Mouse (Mus musculus) midbrain, postnatal 0 days (tissue): ENCODE results near the gene Egln2. TPM values are rescaled to one million over a fixed set of nuclear protein-coding genes. Genes with fewer than 3 reads are reported as not detected.
A peak's percentile ranks its signal among the peaks of the same experiment; 100 is the strongest.

Experiments used
- ATAC-seq: fragments of 200-750 bp; cut with Nextera tagmentation; 2 replicates; pipeline ENCODE4 v1.8.0; 2017; ENCODE audit warnings: moderate number of reproducible peaks, mild to moderate bottlenecking, moderate TSS enrichment, moderate library complexity; ENCODE audit not compliant: low FRiP score
- DNase-seq: peaks from one replicate; pipeline ENCODE4 v3.0.0-alpha.2; 2015; ENCODE audit warnings: low spot score
- H3K27ac ChIP-seq: fragments of 300-500 bp; sonication (generic); 2 replicates; pipeline ENCODE4 v1.5.1; 2014; ENCODE audit warnings: low read depth, mild to moderate bottlenecking, low read length, mixed read lengths
- H3K27me3 ChIP-seq: fragments of 300-500 bp; sonication (generic); 2 replicates; pipeline ENCODE4 v1.6.1; 2014; ENCODE audit warnings: low read length, control low read depth, mixed read lengths; ENCODE audit not compliant: insufficient read depth
- H3K36me3 ChIP-seq: fragments of 300-500 bp; sonication (generic); 2 replicates; pipeline ENCODE4 v1.6.1; 2014; ENCODE audit warnings: low read length, control low read depth, mixed read lengths; ENCODE audit not compliant: insufficient read depth
- H3K4me1 ChIP-seq: fragments of 300-500 bp; sonication (generic); 2 replicates; pipeline ENCODE4 v1.6.1; 2014; ENCODE audit warnings: mild to moderate bottlenecking, control low read depth, antibody characterized with exemption, low read length, mixed read lengths; ENCODE audit not compliant: insufficient read depth
- H3K4me2 ChIP-seq: fragments of 300-500 bp; sonication (generic); 2 replicates; pipeline ENCODE4 v1.6.1; 2014; ENCODE audit warnings: low read depth, mild to moderate bottlenecking, low read length, mixed read lengths; ENCODE audit not compliant: poor library complexity, severe bottlenecking
- H3K4me3 ChIP-seq: fragments of 300-500 bp; sonication (generic); 2 replicates; pipeline ENCODE4 v1.5.1; 2014; ENCODE audit warnings: low read depth, mild to moderate bottlenecking, low read length, moderate library complexity
- H3K9ac ChIP-seq: fragments of 300-500 bp; sonication (generic); replicated peaks from 2 replicates; pipeline ENCODE4 v1.6.1; 2014; ENCODE audit warnings: mild to moderate bottlenecking, low read length, moderate library complexity, mixed read lengths; ENCODE audit not compliant: poor library complexity, severe bottlenecking
- H3K9me3 ChIP-seq: fragments of 300-500 bp; sonication (generic); 2 replicates; pipeline ENCODE4 v1.6.1; 2016; ENCODE audit warnings: low read length, control low read depth
- CTCF ChIP-seq: IDR thresholded peaks from 2 replicates; pipeline ENCODE4 v1.5.1; 2016; ENCODE audit warnings: antibody characterized with exemption, mild to moderate bottlenecking
- WGBS: fragments of 180-500 bp; shearing (Covaris S2); extraction: QIAGEN DNeasy Blood & Tissue Kit; methylation state at CpG from one replicate; pipeline ENCODE4 v1.1.7; 2014; 5-methylcytosine and 5-hydroxymethylcytosine counted together
- polyA plus RNA-seq: library from polyadenylated mRNA; unstranded; fragments of >200 nt; fragmentation: Nextera tagmentation; extraction: Ambion mirVana; gene quantifications from 2 replicates; pipeline ENCODE4 v1.2.1, GENCODE M21; 2015
- total RNA-seq: library from RNA; depleted of rRNA; stranded (reverse); fragments of >200 nt; gene quantifications from 2 replicates; pipeline ENCODE4 v1.2.3, GENCODE M21; 2014

Gene Egln2
- total and polyA plus RNA-seq, 2 experiments from 2014 or later, result 80.7 to 116 TPM

DNA sequence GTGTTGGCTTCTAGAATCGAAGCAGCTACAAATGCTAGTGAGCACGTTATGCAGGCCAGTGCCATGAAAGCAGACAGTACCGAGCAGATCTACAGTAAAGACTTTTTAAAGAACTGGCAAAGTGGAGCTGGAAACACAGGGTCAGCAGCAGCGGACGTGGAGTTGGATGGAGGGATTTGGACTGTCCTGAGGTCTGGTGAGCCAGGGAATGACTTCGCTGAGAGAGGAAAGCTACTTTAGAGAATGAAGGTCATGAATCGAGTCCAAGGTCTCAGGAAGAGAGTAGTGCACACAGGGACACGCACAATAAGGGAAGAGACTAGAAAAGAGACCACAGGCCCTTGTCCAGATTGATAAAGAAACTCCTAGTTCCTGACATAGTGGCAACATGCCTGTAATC is 31.0 kb upstream of the Egln2 start:
- H3K36me3 ChIP-seq, result peaks cover 15% of the 10 kb centered on the region
- H3K4me2 ChIP-seq, result no peak overlapping the region
- WGBS, result 94% methylated on average over 8 of the region's 8 CpGs
- H3K9me3 ChIP-seq, result no peaks in the 10 kb centered on the region
- no peak for TF ChIP-seq CTCF
- no peaks in the 10 kb centered on the region for H3K27me3 ChIP-seq
- H3K4me1 ChIP-seq, result 0 out of 2 replicates have a peak, but pooled peaks cover 7% of the 10 kb centered on the region
- H3K4me3 ChIP-seq, result no peak overlapping the region
- no peak overlapping the region for H3K27ac ChIP-seq
- no peak overlapping the region for H3K9ac ChIP-seq
- no peak for ATAC-seq
- no peak for DNase-seq

DNA sequence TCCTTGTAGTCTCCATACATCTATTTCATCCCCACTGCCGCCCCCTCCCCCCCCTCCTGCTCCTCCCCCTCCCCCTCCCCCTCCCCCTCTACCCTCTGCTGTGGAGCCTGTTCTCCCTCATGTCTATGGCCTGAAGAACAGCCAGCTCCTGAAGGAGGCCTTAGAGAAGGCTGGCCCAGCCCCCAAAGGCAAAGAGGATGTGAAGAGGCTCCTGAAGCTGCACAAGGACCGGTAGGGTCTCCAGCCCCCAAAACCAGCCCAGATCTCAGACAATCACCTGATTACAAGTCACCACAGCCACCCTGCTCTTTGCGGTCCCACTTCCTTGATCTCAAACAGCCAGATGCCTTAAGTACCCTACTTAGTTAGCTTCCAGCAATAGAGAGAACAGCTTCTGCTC is 30.5 kb upstream of the Egln2 start:
- WGBS, result 93% methylated on average over 3 of the region's 3 CpGs

DNA sequence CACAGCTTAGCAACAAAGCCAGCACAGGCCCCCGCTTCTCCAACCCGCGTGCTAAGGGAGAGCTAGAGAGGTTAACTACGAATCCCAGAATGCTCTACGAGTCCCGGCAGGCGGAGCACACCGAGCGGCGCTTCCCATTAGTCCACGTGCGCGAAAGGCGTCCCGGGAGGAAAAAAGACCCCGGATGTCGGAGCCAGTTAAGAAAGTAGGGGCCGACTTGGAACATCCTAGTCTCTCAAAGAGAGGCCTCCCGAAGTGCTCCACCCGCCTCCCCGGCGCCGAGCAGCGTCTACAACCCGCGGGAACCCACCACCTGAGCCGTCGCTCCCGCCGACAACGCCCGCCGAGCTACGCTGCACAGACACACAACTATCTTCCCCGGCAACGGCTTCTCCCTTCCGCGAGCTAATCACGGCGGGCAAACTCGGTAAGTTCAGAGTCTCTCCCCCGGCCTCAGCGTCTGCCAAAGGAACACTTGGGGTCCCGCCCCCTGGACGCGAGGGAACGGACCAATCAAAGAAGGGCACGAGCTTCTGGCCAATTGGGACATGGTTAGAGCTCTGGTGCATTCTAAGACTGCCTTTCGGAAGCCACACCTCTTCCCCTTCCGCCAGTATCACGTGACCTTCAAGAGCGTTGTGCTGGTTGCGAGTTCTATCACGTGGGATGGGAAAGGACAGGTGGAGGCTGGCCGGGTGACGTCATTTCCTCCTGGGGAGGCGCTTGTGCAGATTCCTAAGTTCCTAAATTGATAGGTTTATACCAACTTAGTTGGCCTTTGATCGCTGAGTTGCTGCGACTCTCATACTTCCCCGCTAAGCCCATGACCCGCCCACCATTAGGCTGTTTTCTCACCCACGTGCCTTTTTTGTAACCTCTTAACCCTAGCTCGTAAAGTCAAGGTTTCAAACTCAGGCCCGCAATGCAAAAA is 29.3 kb upstream of the Egln2 start, which contains the start of the genes BC024978 and Snrpa:
Gene BC024978 (plus strand): TSS at position 101 of the 931 bp plus-strand sequence.
Gene Snrpa (minus strand): TSS at position 591 of the 931 bp plus-strand sequence.
- TF ChIP-seq CTCF, result peak; percentile 21; the same call in 1 of the 2 replicates
- Histone ChIP-seq H3K27ac (peak within 1 kb of the TSS; percentile 96), H3K4me3 (peak within 1 kb of the TSS; percentile 78), H3K27me3 (no peaks in the 10 kb centered on the region), H3K9me3 (no peaks in the 10 kb centered on the region), H3K4me1 (0 out of 2 replicates have a peak, but pooled peaks cover 7% of the 10 kb centered on the region), H3K36me3 (peaks cover 25% of the 10 kb centered on the region), H3K4me2 (peak within 1 kb of the TSS; percentile 79), H3K9ac (peak within 1 kb of the TSS; percentile 88)
- ATAC-seq, result peak; percentile 98
- peak; percentile 100 for DNase-seq
- WGBS, result under 1% methylated on average over 60 of the region's 64 CpGs

More for the DNA sequence above, 30.5 kb upstream of the Egln2 start:
- H3K27ac ChIP-seq, result no peak overlapping the region
- 0 out of 2 replicates have a peak, but pooled peaks cover 7% of the 10 kb centered on the region for H3K4me1 ChIP-seq
- ATAC-seq, result no peak
- H3K9me3 ChIP-seq, result no peaks in the 10 kb centered on the region
- no peaks in the 10 kb centered on the region for H3K27me3 ChIP-seq
- H3K9ac ChIP-seq, result no peak overlapping the region
- H3K4me2 ChIP-seq, result no peak overlapping the region; the same call in 1 of the 2 replicates
- no peak overlapping the region for H3K4me3 ChIP-seq
- no peak for TF ChIP-seq CTCF
- DNase-seq, result no peak
- peaks cover 15% of the 10 kb centered on the region for H3K36me3 ChIP-seq

DNA sequence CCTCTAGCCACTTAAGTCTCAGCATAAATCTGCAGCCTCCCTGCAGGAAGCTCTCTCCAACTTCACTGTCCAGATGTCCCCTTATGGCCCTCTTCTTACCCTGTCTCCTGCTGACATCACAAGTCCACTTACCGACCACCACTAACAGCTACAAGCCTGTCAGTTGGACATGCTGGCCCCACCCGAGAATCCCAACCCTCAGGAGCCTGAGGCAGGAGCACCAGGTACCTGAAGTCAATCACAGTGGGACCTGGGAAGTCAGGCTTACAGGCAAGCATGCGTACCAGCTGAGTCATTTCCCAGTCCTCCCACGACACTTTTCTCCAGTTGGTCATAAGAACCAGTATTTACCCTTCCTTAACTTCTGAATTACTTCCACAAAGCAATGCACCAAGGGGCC is 27.1 kb upstream of the Egln2 start:
- Histone ChIP-seq H3K36me3 (peaks cover 44% of the 10 kb centered on the region), H3K27ac (no peak overlapping the region), H3K27me3 (no peaks in the 10 kb centered on the region), H3K4me3 (no peak overlapping the region), H3K9me3 (no peaks in the 10 kb centered on the region), H3K4me1 (0 out of 2 replicates have a peak, but pooled peaks cover 7% of the 10 kb centered on the region), H3K9ac (0 out of 2 replicates have a peak overlapping the region, but pooled peaks have one; percentile 24), H3K4me2 (no peak overlapping the region)
- no peak for ATAC-seq
- WGBS, result 89% methylated on average over 4 of the region's 4 CpGs
- no peak for DNase-seq
- no peak for TF ChIP-seq CTCF

DNA sequence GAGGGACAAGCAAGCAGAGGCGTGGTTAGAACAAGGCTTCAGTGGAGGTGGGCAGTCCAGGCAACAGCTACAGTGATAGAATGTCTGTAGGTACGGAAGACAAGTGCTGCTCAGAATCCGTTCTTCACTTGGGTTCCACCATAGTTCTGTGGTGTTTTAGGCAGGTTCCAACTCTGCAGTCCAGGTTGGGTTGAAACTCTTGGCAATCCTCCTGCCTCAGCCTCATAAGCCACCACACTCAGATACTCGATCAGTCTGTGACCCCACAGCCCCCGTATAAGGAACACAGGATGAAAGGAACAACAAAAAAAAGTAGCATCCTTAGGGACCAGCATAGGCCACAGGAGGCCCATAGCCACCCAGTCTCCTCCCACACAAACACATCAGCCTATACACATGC is 25.8 kb upstream of the Egln2 start:
- 92% methylated on average over 5 of the region's 5 CpGs for WGBS
- DNase-seq (no peak), ATAC-seq (no peak)
- peaks cover 55% of the 10 kb centered on the region for H3K36me3 ChIP-seq
- no peak overlapping the region for H3K27ac ChIP-seq
- H3K4me1 ChIP-seq, result 0 out of 2 replicates have a peak, but pooled peaks cover 7% of the 10 kb centered on the region
- no peak overlapping the region for H3K9ac ChIP-seq
- TF ChIP-seq CTCF, result no peak
- no peaks in the 10 kb centered on the region for H3K9me3 ChIP-seq
- no peak overlapping the region for H3K4me2 ChIP-seq
- no peaks in the 10 kb centered on the region for H3K27me3 ChIP-seq
- H3K4me3 ChIP-seq, result no peak overlapping the region
